8 mouse cellular contexts compared by ENCODE assay signal in genomic region chr17:17373918-17374910, GRCm38 (mm10). TPM values are rescaled to one million over a fixed set of nuclear protein-coding genes. Genes with fewer than 3 reads are reported as not detected.
DNase-seq lines count a peak whose midpoint lies in the region; ATAC-seq and TF ChIP-seq lines count a peak whose summit lies in the region.

Riok2 (plus strand) TSS chr17:17374309.

- H3K9me3 ChIP-seq in hindbrain, embryonic 10.5 days: no peaks in the 10 kb centered on the region
- H3K9me3 ChIP-seq in lung, postnatal 0 days (ENCODE audit: low read length): no peaks in the 10 kb centered on the region

- peaks cover 10% of the 10 kb centered on the region for H3K4me1 ChIP-seq in hindbrain, embryonic 10.5 days (replicated peaks)
- H3K4me1 ChIP-seq in lung, postnatal 0 days (ENCODE audit: insufficient read depth, low read depth, low read length): peaks cover 8% of the 10 kb centered on the region; the same call in 1 of the 2 replicates

- H3K27me3 ChIP-seq in hindbrain, embryonic 10.5 days (ENCODE audit: insufficient read depth, poor library complexity, severe bottlenecking): no peaks in the 10 kb centered on the region
- H3K27me3 ChIP-seq in lung, postnatal 0 days (replicated peaks; ENCODE audit: insufficient read depth, low read length): no peaks in the 10 kb centered on the region

- peak; percentile 99 for DNase-seq in MN1 (ENCODE audit: low spot score)
- peak; percentile 98 for DNase-seq in cerebellum, adult 9-10 months
- DNase-seq in hindbrain, embryonic 10.5 days (ENCODE audit: low spot score): peak; percentile 95
- peak; percentile 95 for DNase-seq in layer of hippocampus, adult 9-11 months
- peak; percentile 99 for DNase-seq in lung, postnatal 0 days (ENCODE audit: low spot score)
- DNase-seq in ovary, postnatal 14 days (ENCODE audit: low spot score): peak; percentile 94
- peak; percentile 96 for DNase-seq in thymus, postnatal 14 days

- H3K36me3 ChIP-seq in hindbrain, embryonic 10.5 days: peaks cover 20% of the 10 kb centered on the region
- H3K36me3 ChIP-seq in lung, postnatal 0 days (ENCODE audit: insufficient read depth, low read length): no peaks in the 10 kb centered on the region

- H3K4me3 ChIP-seq in hindbrain, embryonic 10.5 days: peak within 1 kb of the TSS; percentile 71
- H3K4me3 ChIP-seq in lung, postnatal 0 days (ENCODE audit: low read depth, low read length): peak within 1 kb of the TSS; percentile 63

- H3K9ac ChIP-seq in lung, postnatal 0 days (replicated peaks; ENCODE audit: low read depth): peak within 1 kb of the TSS; percentile 77

- ATAC-seq in frontal cortex, adult (ENCODE audit: low TSS enrichment): peak; percentile 97
- ATAC-seq in lung, postnatal 0 days: peak; percentile 98

- TF ChIP-seq CTCF in lung, postnatal 0 days (IDR thresholded peaks at IDR 0.05): no peak

- peak; percentile 100 for TF ChIP-seq EP300 in lung, postnatal 0 days (IDR thresholded peaks at IDR 0.05)

- under 1% methylated on average over 48 of the region's 48 CpGs for WGBS in hindbrain, embryonic 10.5 days
- WGBS in lung, postnatal 0 days: under 1% methylated on average over 48 of the region's 48 CpGs

- H3K4me2 ChIP-seq in lung, postnatal 0 days (replicated peaks; ENCODE audit: low read depth, low read length): peak within 1 kb of the TSS; percentile 77

- peak within 1 kb of the TSS; percentile 87 for H3K27ac ChIP-seq in hindbrain, embryonic 10.5 days
- H3K27ac ChIP-seq in lung, postnatal 0 days (ENCODE audit: low read length): peak within 1 kb of the TSS; percentile 87

RNA-seq across cellular contexts. Expression of gene Riok2, which starts in this region (rescaled TPM):
- polyA plus RNA-seq in hindbrain, embryonic 10.5 days (2016; fragmentation: Nextera tagmentation; extraction: Ambion mirVana): 25.9 and 26.4 TPM in 2 replicates
- polyA plus RNA-seq in lung, postnatal 0 days (2015; fragmentation: Nextera tagmentation; extraction: Ambion mirVana): 11.2 and 12.4 TPM in 2 replicates

Comparison
In these comparisons a context has a peak if more than half of its experiments do, and no peak if none do; other contexts are left out.
1. Peak in every context shown above with its lines: DNase-seq, ATAC-seq, H3K4me3 ChIP-seq and H3K27ac ChIP-seq.